Mouse (Mus musculus) megakaryocyte, embryonic 14.5 days (primary cell): ENCODE measurements at regions not wholly inside any gene's neighbourhood (a gene's known extent, or its start where the extent isn't known, plus 50 kb on each side); places are given as distances from the start of the nearest gene placed in this dataset.
"Not testable (repeated sequence)": the region's sequence is repeated elsewhere in the genome, so short reads cannot be mapped to it uniquely, and the experiment has no call there.

Experiments
- FLI1 ChIP-seq: IDR thresholded peaks from 2 replicates; pipeline ENCODE4 v1.6.1; 2012; ENCODE audit warnings: low read length, inconsistent platforms, mixed read lengths
- GATA1 ChIP-seq: IDR thresholded peaks from 3 replicates; pipeline ENCODE4 v1.6.1; 2012; ENCODE audit warnings: mixed read lengths, low read length, inconsistent platforms, borderline replicate concordance

GRCm38 (mm10) chr14:53020152-53020551 is 524.6 kb upstream of the Olfr1507 start:
- TF ChIP-seq FLI1, GATA1: not testable (repeated sequence)
